Mouse (Mus musculus): ENCODE measurements around the gene Fibp.

Gene Fibp

GRCm38 (mm10) chr19:5432992-5433852 lies 27.2 kb upstream of the Fibp start:
- peak; percentile 70 for DNase-seq (ENCODE audit: low spot score)

GRCm38 (mm10) chr19:5433951-5434350 lies 26.5 kb upstream of the Fibp start:
- no peak for DNase-seq (ENCODE audit: low spot score)

- DNase-seq (ENCODE audit: low spot score) = no peak
Observed at GRCm38 (mm10) chr19:5444371-5444908, 16.0 kb upstream of the Fibp start.

GRCm38 (mm10) chr19:5444954-5445353 lies 15.5 kb upstream of the Fibp start:
- no peak for DNase-seq (ENCODE audit: low spot score)

- no peak for DNase-seq (ENCODE audit: low spot score)
Observed at GRCm38 (mm10) chr19:5445747-5446146, 14.7 kb upstream of the Fibp start.

- DNase-seq (ENCODE audit: low spot score) = peak; percentile 68
Observed at GRCm38 (mm10) chr19:5447515-5448353, 12.7 kb upstream of the Fibp start, which contains the start of gene Fosl1. Gene Fosl1 (plus strand): TSS chr19:5447547.

- DNase-seq (ENCODE audit: low spot score) = no peak
Observed at GRCm38 (mm10) chr19:5448354-5449150, 11.9 kb upstream of the Fibp start.

GRCm38 (mm10) chr19:5449673-5450072 lies 10.7 kb upstream of the Fibp start:
- no peak for DNase-seq (ENCODE audit: low spot score)

GRCm38 (mm10) chr19:5451766-5452165 lies 8.6 kb upstream of the Fibp start:
- no peak for DNase-seq (ENCODE audit: low spot score)

- DNase-seq (ENCODE audit: low spot score) = no peak
Observed at GRCm38 (mm10) chr19:5455037-5455436, 5.4 kb upstream of the Fibp start.

- no peak for DNase-seq (ENCODE audit: low spot score)
Observed at GRCm38 (mm10) chr19:5455568-5455967, 4.8 kb upstream of the Fibp start.

GRCm38 (mm10) chr19:5456241-5456921 lies 4.0 kb upstream of the Fibp start:
- peak; percentile 43 for DNase-seq (ENCODE audit: low spot score)

GRCm38 (mm10) chr19:5456922-5457745 lies 3.3 kb upstream of the Fibp start:
- DNase-seq (ENCODE audit: low spot score) = peak; percentile 96

GRCm38 (mm10) chr19:5457746-5458442 lies 2.5 kb upstream of the Fibp start, which contains the start of gene Ccdc85b:
Gene Ccdc85b (minus strand): TSS chr19:5457894.
- DNase-seq (ENCODE audit: low spot score) = no peak

- DNase-seq (ENCODE audit: low spot score) = no peak
Observed at GRCm38 (mm10) chr19:5459019-5459418, 1.4 kb upstream of the Fibp start.

GRCm38 (mm10) chr19:5459896-5460295 lies 519 bp upstream of the Fibp start:
- DNase-seq (ENCODE audit: low spot score) = no peak

- no peak for DNase-seq (ENCODE audit: low spot score)
Observed at GRCm38 (mm10) chr19:5461411-5461810, 996 bp downstream of the Fibp start.

GRCm38 (mm10) chr19:5463212-5463611 lies 2.8 kb downstream of the Fibp start:
- DNase-seq (ENCODE audit: low spot score) = no peak

- DNase-seq (ENCODE audit: low spot score) = peak; percentile 62
Observed at GRCm38 (mm10) chr19:5463791-5464562, 3.6 kb downstream of the Fibp start.

Data from lung, postnatal 25 days (tissue).